Mouse (Mus musculus) ES-E14 (cell line): ENCODE results near the gene Rab4a.

Experiments used
- HCFC1 ChIP-seq: IDR thresholded peaks from 2 replicates; pipeline ENCODE4 v1.6.1; 2012; ENCODE audit warnings: low read length, inconsistent platforms, borderline replicate concordance; ENCODE audit not compliant: insufficient read depth
- ZC3H11A ChIP-seq: IDR thresholded peaks from 2 replicates; pipeline ENCODE4 v1.6.1; 2012; ENCODE audit warnings: low read depth, mild to moderate bottlenecking, inconsistent platforms, low read length, borderline replicate concordance
- ZNF384 ChIP-seq: IDR thresholded peaks from 2 replicates; pipeline ENCODE4 v1.6.1; 2012; ENCODE audit warnings: low read depth, low read length, inconsistent platforms

- TF ChIP-seq ZC3H11A, result no peak
- no peak for TF ChIP-seq ZNF384
- no peak for TF ChIP-seq HCFC1
Observed at GRCm38 (mm10) chr8:123874324-123874723, 68.5 kb downstream of the Rab4a start.
